Mouse (Mus musculus): ENCODE data around the gene Sept11. TPM values are rescaled to one million over a fixed set of nuclear protein-coding genes. Genes with fewer than 3 reads are reported as not detected.

The Sept11 gene
- polyA plus RNA-seq, 1 experiment: 55.8 TPM

DNA sequence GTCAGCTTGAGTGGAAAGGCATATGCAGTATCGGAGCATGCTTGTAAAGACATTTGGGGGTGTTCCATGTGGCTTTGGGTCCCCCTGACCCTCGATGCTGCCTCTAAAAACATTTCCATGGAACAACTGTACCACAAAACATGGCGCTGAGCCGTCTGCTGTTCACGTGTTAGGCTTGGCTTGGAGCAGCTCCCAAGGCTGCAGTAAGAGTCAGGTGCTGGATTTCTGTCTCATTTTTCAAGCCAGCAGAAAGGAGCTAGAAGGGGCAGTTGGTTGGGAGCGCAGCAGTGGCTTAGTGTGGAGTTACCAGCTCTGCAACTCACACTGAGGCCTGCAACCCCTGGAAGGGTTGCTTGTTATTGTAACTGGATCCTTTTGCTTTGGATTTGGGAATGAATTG lies 21.3 kb downstream of the Sept11 start:
- TF ChIP-seq POLR2A (IDR thresholded peaks at IDR 0.05; ENCODE audit: borderline replicate concordance, control insufficient read depth, low read depth, low read length) (no peak), CTCF (IDR thresholded peaks at IDR 0.05; ENCODE audit: control insufficient read depth, insufficient read depth, low read length) (no peak)
- Histone ChIP-seq H3K27ac (ENCODE audit: control insufficient read depth, insufficient read depth, low read depth, low read length, poor library complexity) (no peak overlapping the region), H3K4me1 (ENCODE audit: control insufficient read depth, insufficient read depth, low read length) (peaks cover 2% of the 10 kb centered on the region), H3K4me3 (replicated peaks; ENCODE audit: control insufficient read depth, low read depth, low read length) (no peak overlapping the region)
- 88% methylated on average over 6 of the region's 6 CpGs for WGBS

DNA sequence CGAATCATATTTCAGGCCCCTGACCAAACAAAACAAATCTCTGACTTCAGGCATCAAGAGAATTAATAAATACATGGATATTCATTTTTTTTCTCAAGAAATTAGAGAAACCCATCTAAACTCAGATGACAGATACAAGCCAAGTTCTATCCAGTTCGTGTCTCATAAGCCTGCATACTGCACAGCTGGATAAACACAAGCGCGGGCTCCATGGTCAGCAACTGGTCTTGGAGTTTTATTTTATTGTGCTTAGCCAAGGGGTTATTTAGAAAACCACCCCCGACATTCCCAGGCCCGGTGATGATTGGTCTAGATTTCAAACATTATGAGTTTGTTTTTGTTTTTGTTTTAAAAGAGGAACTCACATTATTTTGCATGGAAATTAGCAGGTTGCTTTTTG lies 21.8 kb downstream of the Sept11 start:
- no peak for TF ChIP-seq POLR2A (IDR thresholded peaks at IDR 0.05; ENCODE audit: borderline replicate concordance, control insufficient read depth, low read depth, low read length)
- no peak for TF ChIP-seq CTCF (IDR thresholded peaks at IDR 0.05; ENCODE audit: control insufficient read depth, insufficient read depth, low read length)
- H3K4me1 ChIP-seq (ENCODE audit: control insufficient read depth, insufficient read depth, low read length): peaks cover 2% of the 10 kb centered on the region
- no peak overlapping the region for H3K4me3 ChIP-seq (replicated peaks; ENCODE audit: control insufficient read depth, low read depth, low read length)
- WGBS: 87% methylated on average over 6 of the region's 6 CpGs
- H3K27ac ChIP-seq (ENCODE audit: control insufficient read depth, insufficient read depth, low read depth, low read length, poor library complexity): no peak overlapping the region

DNA sequence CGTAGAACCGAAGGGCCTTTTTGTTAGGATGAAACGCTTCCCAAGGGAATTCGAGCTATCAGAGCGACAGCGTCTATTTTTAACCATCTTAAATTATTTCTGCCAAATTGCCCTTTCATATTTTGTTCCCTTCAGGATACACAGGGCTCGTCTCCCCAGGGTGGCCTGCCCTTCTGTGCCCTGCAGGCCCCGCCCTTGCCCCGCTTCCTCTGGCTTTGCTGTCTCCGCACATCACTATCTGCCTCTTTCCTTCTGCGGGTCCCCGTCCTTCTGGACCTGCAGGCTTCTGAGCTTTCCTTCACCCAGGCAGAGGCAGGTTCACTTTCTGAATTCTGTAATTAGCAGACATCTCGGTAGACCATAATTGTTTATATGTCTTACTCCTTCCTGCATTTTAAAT lies 22.6 kb downstream of the Sept11 start:
- 75% methylated on average over 13 of the region's 13 CpGs for WGBS
- TF ChIP-seq CTCF (IDR thresholded peaks at IDR 0.05; ENCODE audit: control insufficient read depth, insufficient read depth, low read length) (no peak), POLR2A (IDR thresholded peaks at IDR 0.05; ENCODE audit: borderline replicate concordance, control insufficient read depth, low read depth, low read length) (no peak)
- no peak overlapping the region for H3K4me3 ChIP-seq (replicated peaks; ENCODE audit: control insufficient read depth, low read depth, low read length)
- no peak overlapping the region; the same call in 1 of the 2 replicates for H3K27ac ChIP-seq (ENCODE audit: control insufficient read depth, insufficient read depth, low read depth, low read length, poor library complexity)
- H3K4me1 ChIP-seq (ENCODE audit: control insufficient read depth, insufficient read depth, low read length): peaks cover 2% of the 10 kb centered on the region

DNA sequence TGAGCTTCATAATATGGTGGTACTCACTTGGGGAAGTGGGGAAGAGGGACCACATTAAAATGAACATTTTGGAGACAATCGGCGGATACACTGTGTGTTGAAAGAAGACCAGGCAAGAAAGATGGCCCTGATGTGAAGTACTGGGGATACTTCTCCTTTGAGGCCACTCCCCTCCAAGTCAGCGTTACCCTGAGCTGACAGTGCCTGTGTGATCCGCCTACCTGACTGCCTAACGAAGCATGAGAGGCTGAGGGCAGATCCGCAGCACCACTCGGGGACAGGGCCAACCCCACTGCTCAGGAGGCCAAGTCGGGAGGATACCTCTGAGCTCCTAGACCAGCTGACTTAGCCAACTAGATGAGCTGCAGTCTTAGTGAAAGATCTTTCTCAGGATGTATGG lies 24.4 kb downstream of the Sept11 start:
- WGBS: 48% methylated on average over 8 of the region's 8 CpGs
- TF ChIP-seq POLR2A (IDR thresholded peaks at IDR 0.05; ENCODE audit: borderline replicate concordance, control insufficient read depth, low read depth, low read length) (no peak), CTCF (IDR thresholded peaks at IDR 0.05; ENCODE audit: control insufficient read depth, insufficient read depth, low read length) (no peak)
- Histone ChIP-seq H3K4me3 (replicated peaks; ENCODE audit: control insufficient read depth, low read depth, low read length) (no peak overlapping the region), H3K4me1 (ENCODE audit: control insufficient read depth, insufficient read depth, low read length) (peaks cover 2% of the 10 kb centered on the region), H3K27ac (ENCODE audit: control insufficient read depth, insufficient read depth, low read depth, low read length, poor library complexity) (no peak overlapping the region)

DNA sequence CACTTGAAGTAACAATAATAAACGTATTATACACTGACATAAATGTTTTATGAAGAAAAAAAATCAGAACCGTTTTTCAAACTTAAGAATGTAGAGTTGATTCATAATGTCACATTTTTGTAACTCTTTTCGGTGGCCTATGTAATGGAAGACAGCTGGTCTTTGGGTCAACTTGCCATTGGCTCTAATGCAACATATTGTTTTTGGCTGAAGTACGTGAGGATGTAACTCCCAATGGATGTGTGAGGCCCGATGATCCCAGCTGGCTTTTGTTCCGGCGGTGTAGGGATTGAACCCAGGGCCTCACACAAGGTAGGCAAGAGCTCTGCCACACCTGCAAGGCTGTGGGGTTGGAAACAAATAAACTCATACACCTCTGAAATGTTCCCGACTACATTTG lies 28.4 kb downstream of the Sept11 start:
- 83% methylated on average over 8 of the region's 8 CpGs for WGBS
- Histone ChIP-seq H3K4me3 (replicated peaks; ENCODE audit: control insufficient read depth, low read depth, low read length) (no peak overlapping the region), H3K27ac (ENCODE audit: control insufficient read depth, insufficient read depth, low read depth, low read length, poor library complexity) (no peak overlapping the region), H3K4me1 (ENCODE audit: control insufficient read depth, insufficient read depth, low read length) (peaks cover 3% of the 10 kb centered on the region)
- no peak for TF ChIP-seq POLR2A (IDR thresholded peaks at IDR 0.05; ENCODE audit: borderline replicate concordance, control insufficient read depth, low read depth, low read length)

DNA sequence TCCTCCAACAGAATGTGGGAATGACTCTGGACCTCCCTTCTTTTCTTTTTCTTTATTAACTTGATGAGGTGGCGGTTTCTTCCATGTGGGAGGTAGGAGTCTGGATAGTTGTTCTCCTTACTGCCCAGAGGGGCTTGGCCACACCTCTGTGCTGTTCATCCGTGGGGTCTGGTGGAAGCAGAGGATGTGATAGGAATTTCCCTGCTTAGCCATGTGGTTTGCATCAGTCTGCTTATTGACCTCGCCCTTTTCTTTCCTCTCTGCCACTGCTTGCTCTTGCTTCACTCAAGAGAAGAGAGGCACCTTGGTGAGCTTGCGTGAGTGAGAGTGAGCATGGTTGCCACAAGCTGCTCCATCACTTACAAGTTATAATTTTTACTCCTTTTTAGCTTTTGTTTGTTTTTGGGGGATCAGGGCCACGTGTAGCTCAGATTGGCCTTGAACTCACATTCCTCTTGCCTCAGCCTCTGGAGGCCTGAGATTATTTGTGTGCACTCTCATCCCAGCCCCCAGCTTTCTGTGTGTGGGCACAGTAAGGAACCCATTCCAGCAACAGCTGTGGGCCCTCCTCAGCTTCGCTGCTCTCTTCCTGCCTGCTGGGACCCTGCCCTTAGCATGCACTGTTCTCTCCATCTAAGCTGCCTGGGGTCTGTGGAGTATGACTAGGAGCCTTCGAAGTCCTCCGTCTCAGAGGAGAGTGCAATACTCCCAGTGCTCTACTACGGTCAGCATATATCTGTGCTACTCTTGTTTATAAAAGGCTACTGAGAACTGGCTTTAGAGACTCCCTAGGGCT lies 31.0 kb downstream of the Sept11 start:
- Histone ChIP-seq H3K4me1 (ENCODE audit: control insufficient read depth, insufficient read depth, low read length) (peaks cover 1% of the 10 kb centered on the region; the same call in 1 of the 2 replicates), H3K27ac (ENCODE audit: control insufficient read depth, insufficient read depth, low read depth, low read length, poor library complexity) (no peak overlapping the region), H3K4me3 (replicated peaks; ENCODE audit: control insufficient read depth, low read depth, low read length) (no peak overlapping the region)
- WGBS: 69% methylated on average over 9 of the region's 9 CpGs
- TF ChIP-seq POLR2A (IDR thresholded peaks at IDR 0.05; ENCODE audit: borderline replicate concordance, control insufficient read depth, low read depth, low read length) (no peak), CTCF (IDR thresholded peaks at IDR 0.05; ENCODE audit: control insufficient read depth, insufficient read depth, low read length) (no peak)

DNA sequence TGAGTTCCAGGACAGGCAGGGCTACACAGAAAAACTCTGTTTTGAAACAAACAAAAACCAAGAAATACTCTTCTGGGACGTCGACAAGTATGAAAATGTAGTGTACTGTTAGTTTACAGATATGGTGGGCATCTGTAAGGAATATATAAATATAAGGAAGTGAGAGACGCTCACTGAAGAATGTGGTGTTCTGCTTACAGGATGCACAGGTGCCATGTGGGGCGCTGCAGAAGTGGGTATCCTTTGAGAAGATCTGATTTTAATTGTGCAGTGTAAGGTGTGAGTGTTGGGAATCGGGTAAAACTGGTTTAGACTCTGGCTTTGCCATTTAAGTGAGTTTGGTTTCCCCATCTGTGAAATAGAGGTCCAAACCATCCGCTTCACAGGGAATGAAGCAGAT lies 32.1 kb downstream of the Sept11 start:
- no peak overlapping the region for H3K27ac ChIP-seq (ENCODE audit: control insufficient read depth, insufficient read depth, low read depth, low read length, poor library complexity)
- TF ChIP-seq CTCF (IDR thresholded peaks at IDR 0.05; ENCODE audit: control insufficient read depth, insufficient read depth, low read length) (no peak), POLR2A (IDR thresholded peaks at IDR 0.05; ENCODE audit: borderline replicate concordance, control insufficient read depth, low read depth, low read length) (no peak)
- WGBS: 64% methylated on average over 6 of the region's 6 CpGs
- peaks cover 1% of the 10 kb centered on the region; the same call in 1 of the 2 replicates for H3K4me1 ChIP-seq (ENCODE audit: control insufficient read depth, insufficient read depth, low read length)
- H3K4me3 ChIP-seq (replicated peaks; ENCODE audit: control insufficient read depth, low read depth, low read length): no peak overlapping the region

DNA sequence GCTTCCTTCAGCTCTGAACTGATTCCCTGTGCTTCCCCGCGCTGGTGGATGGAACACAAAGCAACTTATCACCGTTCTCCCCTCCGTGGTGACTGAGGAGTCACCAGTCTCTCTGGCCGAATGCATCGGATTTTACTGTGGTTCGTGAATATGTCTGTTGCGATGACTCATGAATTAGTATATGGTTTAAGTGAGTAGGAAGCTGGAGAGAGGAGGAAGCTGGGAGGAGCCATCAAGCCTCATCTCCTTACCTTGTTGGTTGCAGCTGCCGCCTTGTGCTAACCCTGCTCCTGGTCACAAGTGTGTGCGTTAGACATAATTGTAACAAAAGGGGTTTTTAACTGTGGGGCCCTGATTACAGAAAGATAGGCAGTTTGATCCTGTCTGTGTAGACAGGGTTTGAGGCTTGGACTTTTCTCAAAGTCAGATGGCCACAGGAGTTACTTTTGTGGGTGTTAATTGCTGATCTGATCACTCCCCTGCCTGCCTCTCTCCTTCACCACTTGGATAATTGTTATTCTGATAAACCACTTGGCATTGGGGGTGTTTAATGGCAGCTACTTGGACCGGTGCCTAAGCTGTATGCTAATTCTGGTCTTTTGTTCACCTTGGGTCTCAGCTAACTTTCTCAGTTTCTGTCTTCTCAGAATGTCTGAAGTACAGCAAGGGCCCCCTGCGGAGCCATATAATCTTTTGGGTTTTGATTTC lies 33.1 kb downstream of the Sept11 start:
- TF ChIP-seq CTCF (IDR thresholded peaks at IDR 0.05; ENCODE audit: control insufficient read depth, insufficient read depth, low read length): no peak
- no peak for TF ChIP-seq POLR2A (IDR thresholded peaks at IDR 0.05; ENCODE audit: borderline replicate concordance, control insufficient read depth, low read depth, low read length)
- H3K4me3 ChIP-seq (replicated peaks; ENCODE audit: control insufficient read depth, low read depth, low read length): no peak overlapping the region
- H3K4me1 ChIP-seq (ENCODE audit: control insufficient read depth, insufficient read depth, low read length): peaks cover 1% of the 10 kb centered on the region; the same call in 1 of the 2 replicates
- H3K27ac ChIP-seq (ENCODE audit: control insufficient read depth, insufficient read depth, low read depth, low read length, poor library complexity): no peak overlapping the region
- 56% methylated on average over 12 of the region's 12 CpGs for WGBS
